Mouse (Mus musculus) limb, embryonic 14.5 days (tissue): ENCODE measurements around the gene Cntn5. TPM values are rescaled to one million over a fixed set of nuclear protein-coding genes. Genes with fewer than 3 reads are reported as not detected.

Source experiments
- ATAC-seq: fragments of 200-750 bp; cut with Nextera tagmentation; 2 replicates; pipeline ENCODE4 v1.8.0; 2017; ENCODE audit warnings: low read depth, moderate number of reproducible peaks, moderate TSS enrichment; ENCODE audit not compliant: low FRiP score
- DNase-seq: peaks from one replicate; pipeline ENCODE4 v3.0.0-alpha.2; 2015; ENCODE audit warnings: low spot score
- H3K27ac ChIP-seq: fragments of 300-500 bp; sonication (generic); replicated peaks from 2 replicates; pipeline ENCODE4 v1.5.1; 2014; ENCODE audit warnings: low read depth, mild to moderate bottlenecking, low read length, moderate library complexity, mixed read lengths
- H3K27me3 ChIP-seq: fragments of 300-500 bp; sonication (generic); 2 replicates; pipeline ENCODE4 v1.6.1; 2014; ENCODE audit warnings: low read length, mixed read lengths; ENCODE audit not compliant: control insufficient read depth, insufficient read depth
- H3K36me3 ChIP-seq: fragments of 300-500 bp; sonication (generic); 2 replicates; pipeline ENCODE4 v1.6.1; 2014; ENCODE audit warnings: mild to moderate bottlenecking, low read length, moderate library complexity, mixed read lengths; ENCODE audit not compliant: control insufficient read depth, insufficient read depth
- H3K4me1 ChIP-seq: fragments of 300-500 bp; sonication (generic); 2 replicates; pipeline ENCODE4 v1.6.1; 2014; ENCODE audit warnings: antibody characterized with exemption, low read length, mixed read lengths; ENCODE audit not compliant: control insufficient read depth, insufficient read depth
- H3K4me2 ChIP-seq: fragments of 300-500 bp; sonication (generic); replicated peaks from 2 replicates; pipeline ENCODE4 v1.6.1; 2014; ENCODE audit warnings: low read depth, mild to moderate bottlenecking, low read length, moderate library complexity; ENCODE audit not compliant: severe bottlenecking
- H3K4me3 ChIP-seq: fragments of 300-500 bp; sonication (generic); replicated peaks from 2 replicates; pipeline ENCODE4 v1.5.1; 2014; ENCODE audit warnings: low read length
- H3K9ac ChIP-seq: fragments of 300-500 bp; sonication (generic); 2 replicates; pipeline ENCODE4 v1.6.1; 2014; ENCODE audit warnings: mild to moderate bottlenecking, low read depth, low read length, moderate library complexity; ENCODE audit not compliant: severe bottlenecking
- H3K9me3 ChIP-seq: fragments of 300-500 bp; sonication (generic); 2 replicates; pipeline ENCODE4 v1.6.1; 2016; ENCODE audit warnings: low read length; ENCODE audit not compliant: control insufficient read depth
- POLR2A ChIP-seq: fragments of 200-500 bp; IDR thresholded peaks from 2 replicates; pipeline ENCODE4 v1.8.0; 2012; ENCODE audit warnings: inconsistent platforms, mild to moderate bottlenecking, moderate library complexity, borderline replicate concordance; ENCODE audit not compliant: insufficient read depth, insufficient read length; ENCODE audit errors: extremely low read depth
- WGBS: fragments of 180-500 bp; shearing (Covaris S2); extraction: QIAGEN DNeasy Blood & Tissue Kit; methylation state at CpG from one replicate; pipeline ENCODE4 v1.1.7; 2014; 5-methylcytosine and 5-hydroxymethylcytosine counted together
- polyA plus RNA-seq, 2 experiments: library from polyadenylated mRNA; depleted of rRNA in 1 of 2; stranded (reverse) in 1 of 2; unstranded in 1 of 2; fragments of >200 nt; fragmentation: Nextera tagmentation in 1 of 2; extraction: Ambion mirVana in 1 of 2; gene quantifications; 2 replicates each; pipeline versions ENCODE4 v1.2.1 to v1.2.3; 2012 to 2014

The Cntn5 gene
- polyA plus RNA-seq, 2 experiments, result 0.41 to 0.87 TPM

- WGBS, result 86% methylated on average over 2 of the region's 2 CpGs
- no peaks in the 10 kb centered on the region for H3K9me3 ChIP-seq
- H3K9ac ChIP-seq, result no peak overlapping the region
- no peak overlapping the region for H3K4me2 ChIP-seq
- no peaks in the 10 kb centered on the region for H3K36me3 ChIP-seq
- H3K4me1 ChIP-seq, result no peaks in the 10 kb centered on the region
- no peak for TF ChIP-seq POLR2A
- DNase-seq (no peak), ATAC-seq (no peak)
- H3K27me3 ChIP-seq, result no peaks in the 10 kb centered on the region
- no peak overlapping the region for H3K4me3 ChIP-seq
- H3K27ac ChIP-seq, result no peak overlapping the region
These were observed 373.5 kb downstream of the Cntn5 start for GRCm38 (mm10) chr9:10531087-10531486.

GRCm38 (mm10) chr9:10529528-10529927 is 375.0 kb downstream of the Cntn5 start:
- Histone ChIP-seq H3K9ac (no peak overlapping the region), H3K4me1 (no peaks in the 10 kb centered on the region), H3K4me2 (no peak overlapping the region), H3K4me3 (no peak overlapping the region), H3K27ac (no peak overlapping the region), H3K36me3 (no peaks in the 10 kb centered on the region), H3K27me3 (no peaks in the 10 kb centered on the region), H3K9me3 (no peaks in the 10 kb centered on the region)
- DNase-seq (no peak), ATAC-seq (no peak)
- no peak for TF ChIP-seq POLR2A
- WGBS, result 44% methylated on average over 4 of the region's 4 CpGs

- H3K4me2 ChIP-seq, result no peak overlapping the region
- no peak for DNase-seq
- no peak overlapping the region for H3K9ac ChIP-seq
- WGBS, result 43% methylated on average over 1 of the region's 1 CpGs
- no peak overlapping the region for H3K4me3 ChIP-seq
- no peak for ATAC-seq
- TF ChIP-seq POLR2A, result no peak
- H3K36me3 ChIP-seq, result no peaks in the 10 kb centered on the region
- H3K4me1 ChIP-seq, result no peaks in the 10 kb centered on the region; the same call in 1 of the 2 replicates
- no peaks in the 10 kb centered on the region for H3K27me3 ChIP-seq
- H3K9me3 ChIP-seq, result no peaks in the 10 kb centered on the region
- H3K27ac ChIP-seq, result no peak overlapping the region
These were observed 375.5 kb downstream of the Cntn5 start for GRCm38 (mm10) chr9:10529113-10529512.

- no peak overlapping the region for H3K4me2 ChIP-seq
- H3K4me1 ChIP-seq, result no peaks in the 10 kb centered on the region; the same call in 1 of the 2 replicates
- H3K4me3 ChIP-seq, result no peak overlapping the region
- no peaks in the 10 kb centered on the region for H3K36me3 ChIP-seq
- H3K9ac ChIP-seq, result no peak overlapping the region
- no peaks in the 10 kb centered on the region for H3K27me3 ChIP-seq
- H3K27ac ChIP-seq, result no peak overlapping the region
- no peak for ATAC-seq
- no peaks in the 10 kb centered on the region for H3K9me3 ChIP-seq
- TF ChIP-seq POLR2A, result no peak
- WGBS, result 43% methylated on average over 5 of the region's 5 CpGs
- no peak for DNase-seq
These were observed 375.9 kb downstream of the Cntn5 start for GRCm38 (mm10) chr9:10528692-10529091.

GRCm38 (mm10) chr9:10525915-10526667 is 378.5 kb downstream of the Cntn5 start:
- TF ChIP-seq POLR2A, result no peak
- no peaks in the 10 kb centered on the region; the same call in 1 of the 2 replicates for H3K4me1 ChIP-seq
- H3K27me3 ChIP-seq, result no peaks in the 10 kb centered on the region
- WGBS, result 45% methylated on average over 7 of the region's 7 CpGs
- DNase-seq (no peak), ATAC-seq (no peak)
- H3K27ac ChIP-seq, result no peak overlapping the region
- H3K9me3 ChIP-seq, result no peaks in the 10 kb centered on the region
- no peaks in the 10 kb centered on the region for H3K36me3 ChIP-seq
- no peak overlapping the region for H3K9ac ChIP-seq
- H3K4me3 ChIP-seq, result no peak overlapping the region
- H3K4me2 ChIP-seq, result no peak overlapping the region
